Comparison of ENCODE assay signal across 22 mouse cellular contexts in genomic region chr2:45357266-45357665, GRCm38 (mm10).
DNase-seq lines count a peak whose midpoint lies in the region; ATAC-seq and TF ChIP-seq lines count a peak whose summit lies in the region.
"Had no signal": no experiment of that assay in that cellular context is flagged by ENCODE, and none has a peak within 500 bp of the region (broad histone marks: within the 10 kb centered on the region; RNA-seq: fewer than 3 reads in every experiment).

No protein-coding gene starts in this region.

- no peaks in the 10 kb centered on the region for H3K27me3 ChIP-seq in forebrain, embryonic 12.5 days
- no peaks in the 10 kb centered on the region for H3K27me3 ChIP-seq in heart, embryonic 11.5 days (ENCODE audit: control insufficient read depth, insufficient read depth, low read length)
- H3K27me3 ChIP-seq: megakaryocyte, embryonic 14.5 days; midbrain, embryonic 15.5 days; neural tube, embryonic 15.5 days had no signal

- H3K4me1 ChIP-seq in forebrain, embryonic 12.5 days: peaks cover 9% of the 10 kb centered on the region; the same call in 1 of the 2 replicates
- H3K4me1 ChIP-seq in heart, embryonic 11.5 days (ENCODE audit: control insufficient read depth, insufficient read depth, low read length): no peaks in the 10 kb centered on the region
- H3K4me1 ChIP-seq: hindbrain, embryonic 10.5 days; midbrain, embryonic 15.5 days; neural tube, embryonic 15.5 days had no signal

- peak overlapping the region; percentile 53; the same call in 1 of the 2 replicates for H3K27ac ChIP-seq in left cerebral cortex, adult 2 months
- peak overlapping the region; percentile 56 for H3K27ac ChIP-seq in forebrain, embryonic 12.5 days
- no peak overlapping the region for H3K27ac ChIP-seq in heart, embryonic 11.5 days (ENCODE audit: low read depth, low read length)
- H3K27ac ChIP-seq: hindbrain, embryonic 10.5 days; hindbrain, postnatal 0 days; kidney, postnatal 0 days; midbrain, embryonic 15.5 days; neural tube, embryonic 15.5 days had no signal

- H3K4me3 ChIP-seq in left cerebral cortex, adult 2 months: no peak overlapping the region
- H3K4me3 ChIP-seq in forebrain, embryonic 12.5 days (replicated peaks): no peak overlapping the region
- H3K4me3 ChIP-seq in heart, embryonic 11.5 days (ENCODE audit: low read depth, low read length): no peak overlapping the region
- H3K4me3 ChIP-seq: hindbrain, embryonic 10.5 days; megakaryocyte, embryonic 14.5 days; midbrain, embryonic 15.5 days; neural tube, embryonic 15.5 days had no signal

- peak; percentile 21; the same call in 1 of the 2 replicates for ATAC-seq in forebrain, embryonic 12.5 days (ENCODE audit: low FRiP score)
- no peak for ATAC-seq in megakaryocyte-erythroid progenitor cell, adult 5-6 weeks (replicated peaks; ENCODE audit: low FRiP score, low TSS enrichment, poor library complexity, severe bottlenecking)
- no peak for ATAC-seq in heart, embryonic 11.5 days (replicated peaks; ENCODE audit: insufficient number of reproducible peaks, low FRiP score, low TSS enrichment)
- ATAC-seq: activated CD4-positive, CD25-positive, alpha-beta regulatory T cell, adult 4 months; CD4-positive, CD25-positive, alpha-beta regulatory T cell, adult 4 months; hindbrain, postnatal 0 days had no signal

- no peak overlapping the region for H3K4me2 ChIP-seq in forebrain, embryonic 12.5 days
- H3K4me2 ChIP-seq in heart, embryonic 11.5 days: no peak overlapping the region
- H3K4me2 ChIP-seq: liver, embryonic 11.5 days; midbrain, embryonic 15.5 days; neural tube, embryonic 15.5 days had no signal

- no peaks in the 10 kb centered on the region for H3K9me3 ChIP-seq in forebrain, embryonic 12.5 days
- no peaks in the 10 kb centered on the region for H3K9me3 ChIP-seq in heart, embryonic 11.5 days (replicated peaks; ENCODE audit: control insufficient read depth, low read length)
- H3K9me3 ChIP-seq: hindbrain, embryonic 10.5 days; megakaryocyte, embryonic 14.5 days; midbrain, embryonic 15.5 days; neural tube, embryonic 15.5 days had no signal

- TF ChIP-seq CTCF in left cerebral cortex, adult 2 months (IDR thresholded peaks at IDR 0.05): no peak

- H3K36me3 ChIP-seq in forebrain, embryonic 12.5 days (replicated peaks): no peaks in the 10 kb centered on the region
- no peaks in the 10 kb centered on the region for H3K36me3 ChIP-seq in heart, embryonic 11.5 days (ENCODE audit: control insufficient read depth, insufficient read depth, low read length)
- H3K36me3 ChIP-seq: hindbrain, embryonic 10.5 days; midbrain, embryonic 15.5 days; neural tube, embryonic 15.5 days had no signal

- H3K9ac ChIP-seq in forebrain, embryonic 12.5 days: no peak overlapping the region
- no peak overlapping the region for H3K9ac ChIP-seq in heart, embryonic 11.5 days (ENCODE audit: low read depth, low read length)
- H3K9ac ChIP-seq: midbrain, embryonic 15.5 days; neural tube, embryonic 15.5 days had no signal

- peak; percentile 5 for DNase-seq in cerebellum, adult 9-11 months
- no peak for DNase-seq in cerebellum, adult 11 months
- no peak for DNase-seq in left cerebral cortex, adult 2 months (ENCODE audit: extremely low spot score in 1 of 2, low spot score in 2 of 2)
- DNase-seq in left cerebral cortex, postnatal 4 days: no peak
- peak; percentile 85 for DNase-seq in retina, postnatal 1 day
- DNase-seq: adrenal gland, postnatal 25 days; cerebellum, adult 18-20 months; gastrocnemius, postnatal 14 days; kidney, adult 11 months; lung, adult 18-20 months had no signal

- 41% methylated on average over 7 of the region's 7 CpGs for WGBS in forebrain, embryonic 12.5 days
- 81% methylated on average over 7 of the region's 7 CpGs for WGBS in heart, embryonic 11.5 days (ENCODE audit: insufficient replicate concordance)

- intact Hi-C loops in left cerebral cortex, adult 2 months (cut with DNase I): loop anchor here (5.0 kb wide), 1 partner anchor 240 kb away; the partner anchor contains the start of gene Zeb2
- intact Hi-C loops in left cerebral cortex, postnatal 4 days (cut with DNase I): no loop called here

Comparison
In these comparisons a context has a peak if more than half of its experiments do, and no peak if none do; other contexts are left out.
1. DNase-seq: peak in cerebellum, adult 9-11 months (single experiment) and retina, postnatal 1 day (single experiment); none in cerebellum, adult 11 months (single experiment), left cerebral cortex, adult 2 months (0 of 2) and left cerebral cortex, postnatal 4 days (single experiment).